Mouse (Mus musculus): ENCODE results near the gene Zfp780b. TPM values are rescaled to one million over a fixed set of nuclear protein-coding genes. Genes with fewer than 3 reads are reported as not detected.
A peak's percentile ranks its signal among the peaks of the same experiment; 100 is the strongest.
"Not testable (repeated sequence)": the region's sequence is repeated elsewhere in the genome, so short reads cannot be mapped to it uniquely, and the experiment has no call there.

Zfp780b gene
- polyA plus RNA-seq (2015; fragmentation: Nextera tagmentation; extraction: Ambion mirVana), result 11.6 and 13.6 TPM in 2 replicates

DNA sequence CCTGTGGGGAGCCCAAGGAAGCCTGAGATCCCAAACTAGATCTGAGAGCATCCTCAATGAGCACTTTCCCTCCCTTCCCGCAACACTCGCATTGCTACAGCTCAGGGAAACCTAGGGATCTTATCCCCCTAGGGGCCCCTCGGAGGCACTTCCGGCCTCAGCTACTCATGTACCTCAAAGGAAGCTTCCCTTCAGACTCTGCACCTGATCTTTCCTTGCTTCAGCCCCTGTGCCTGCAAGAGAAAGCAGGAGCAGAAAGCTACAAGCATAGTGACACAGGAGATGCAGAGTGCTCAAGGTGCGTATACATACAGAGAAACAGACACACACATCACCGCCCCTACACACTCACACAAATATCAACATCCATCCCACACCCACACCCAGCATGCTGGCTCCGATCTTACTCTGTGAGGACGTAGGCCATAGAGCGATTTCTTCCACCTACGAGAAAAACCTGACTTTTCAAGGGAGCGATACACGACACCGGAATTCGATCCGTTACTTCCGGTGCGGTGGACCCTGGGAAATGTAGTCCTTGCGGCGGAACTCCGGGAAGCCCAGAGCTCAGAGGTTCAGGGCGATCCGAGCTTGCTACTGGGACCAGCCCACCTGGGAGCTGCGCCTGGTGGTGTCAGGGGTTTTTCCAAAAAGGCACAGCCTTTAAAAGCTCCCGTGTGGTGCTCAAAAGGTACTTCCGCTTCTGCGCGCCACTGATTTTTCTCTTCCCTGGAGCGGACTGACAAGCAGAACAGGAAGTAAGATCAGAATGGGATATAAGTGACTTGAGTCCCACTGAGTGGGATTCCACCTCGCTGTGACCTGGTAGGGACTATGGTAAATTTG, at the start of gene Zfp780b:
Gene Zfp780b, minus strand, starts transcription at position 489 of the 846 bp plus-strand sequence.
- ATAC-seq, result peak; percentile 94
- no peaks in the 10 kb centered on the region for H3K27me3 ChIP-seq (replicated peaks; ENCODE audit: control insufficient read depth, insufficient read depth, low read length)
- WGBS, result under 1% methylated on average over 29 of the region's 29 CpGs
- peak within 1 kb of the TSS; percentile 86 for H3K27ac ChIP-seq (ENCODE audit: low read length)
- H3K4me3 ChIP-seq (ENCODE audit: low read length), result peak within 1 kb of the TSS; percentile 78
- H3K9ac ChIP-seq (ENCODE audit: low read depth, low read length), result peak within 1 kb of the TSS; percentile 85
- peaks cover 18% of the 10 kb centered on the region for H3K9me3 ChIP-seq (ENCODE audit: control insufficient read depth, low read length)
- H3K4me2 ChIP-seq (ENCODE audit: low read depth, low read length), result peak within 1 kb of the TSS; percentile 87
- peaks cover 5% of the 10 kb centered on the region for H3K4me1 ChIP-seq (ENCODE audit: control insufficient read depth, insufficient read depth, low read length)
- H3K36me3 ChIP-seq (ENCODE audit: control insufficient read depth, insufficient read depth, low read length), result no peaks in the 10 kb centered on the region

GRCm38 (mm10) chr7:28014445-28014810, 35.5 kb upstream of the Zfp780b start:
- Histone ChIP-seq H3K4me1 (ENCODE audit: control insufficient read depth, insufficient read depth, low read length) (0 out of 2 replicates have a peak, but pooled peaks cover 2% of the 10 kb centered on the region), H3K27me3 (replicated peaks; ENCODE audit: control insufficient read depth, insufficient read depth, low read length) (no peaks in the 10 kb centered on the region), H3K4me3 (ENCODE audit: low read length) (peak overlapping the region; percentile 64), H3K4me2 (ENCODE audit: low read depth, low read length) (peak overlapping the region; percentile 78), H3K36me3 (ENCODE audit: control insufficient read depth, insufficient read depth, low read length) (peaks cover 2% of the 10 kb centered on the region; the same call in 1 of the 2 replicates), H3K27ac (ENCODE audit: low read length) (no peak overlapping the region), H3K9ac (ENCODE audit: low read depth, low read length) (peak overlapping the region; percentile 76), H3K9me3 (ENCODE audit: control insufficient read depth, low read length) (no peaks in the 10 kb centered on the region)
- ATAC-seq, result peak; percentile 42
- WGBS, result 21% methylated on average over 7 of the region's 7 CpGs

DNA sequence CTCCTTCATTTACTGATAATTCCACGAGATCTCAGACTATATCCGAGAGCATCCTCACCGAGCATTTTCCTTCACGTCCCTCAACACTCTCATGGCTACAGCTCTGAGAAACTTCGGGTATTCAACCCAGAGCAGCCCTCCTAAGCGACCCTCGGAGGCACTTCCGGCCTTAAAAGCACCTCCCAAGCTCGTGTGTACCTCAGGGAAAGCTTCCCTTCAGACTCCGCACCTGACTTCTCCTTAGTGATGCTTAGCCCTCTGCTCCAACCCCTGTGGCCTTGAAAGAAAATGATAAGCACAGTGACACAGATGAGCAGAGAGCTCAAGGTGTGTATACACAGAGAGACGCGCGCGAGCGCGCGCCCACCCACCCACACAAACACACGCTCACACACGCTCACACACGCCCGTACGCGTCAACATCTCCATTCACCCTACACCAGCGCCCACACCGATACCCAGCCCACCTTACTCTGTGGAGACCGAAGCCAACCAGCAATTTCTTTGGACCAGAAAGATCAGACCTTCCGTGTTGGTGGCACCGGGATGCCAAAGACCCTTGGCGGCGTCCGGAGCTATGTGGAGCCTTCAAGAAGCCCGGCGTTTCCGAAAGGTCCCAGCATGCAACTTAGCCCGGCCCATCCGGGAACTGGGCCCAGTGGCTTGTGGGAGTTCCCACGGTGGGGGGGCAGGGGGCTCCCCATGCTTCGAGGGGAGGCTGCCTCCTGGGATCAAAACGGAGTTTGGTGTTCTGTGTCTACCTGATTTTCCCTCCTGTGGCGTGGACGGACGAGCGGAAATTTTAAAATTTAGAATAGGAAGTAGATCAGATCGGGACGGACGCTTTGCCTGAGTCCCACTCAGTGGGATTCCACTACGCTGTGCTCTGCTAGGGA, 34.8 kb upstream of the Zfp780b start, which contains the start of gene Zfp850:
Gene Zfp850, minus strand, starts transcription at position 567 of the 896 bp plus-strand sequence.
- Histone ChIP-seq H3K4me1 (ENCODE audit: control insufficient read depth, insufficient read depth, low read length) (0 out of 2 replicates have a peak, but pooled peaks cover 2% of the 10 kb centered on the region), H3K4me2 (ENCODE audit: low read depth, low read length) (peak within 1 kb of the TSS; percentile 78), H3K36me3 (ENCODE audit: control insufficient read depth, insufficient read depth, low read length) (peaks cover 2% of the 10 kb centered on the region; the same call in 1 of the 2 replicates), H3K27ac (ENCODE audit: low read length) (no peak within 1 kb of the TSS), H3K4me3 (ENCODE audit: low read length) (peak within 1 kb of the TSS; percentile 64), H3K27me3 (replicated peaks; ENCODE audit: control insufficient read depth, insufficient read depth, low read length) (no peaks in the 10 kb centered on the region), H3K9me3 (ENCODE audit: control insufficient read depth, low read length) (no peaks in the 10 kb centered on the region), H3K9ac (ENCODE audit: low read depth, low read length) (peak within 1 kb of the TSS; percentile 76)
- peak; percentile 99 for ATAC-seq
- WGBS, result under 1% methylated on average over 47 of the region's 47 CpGs

DNA sequence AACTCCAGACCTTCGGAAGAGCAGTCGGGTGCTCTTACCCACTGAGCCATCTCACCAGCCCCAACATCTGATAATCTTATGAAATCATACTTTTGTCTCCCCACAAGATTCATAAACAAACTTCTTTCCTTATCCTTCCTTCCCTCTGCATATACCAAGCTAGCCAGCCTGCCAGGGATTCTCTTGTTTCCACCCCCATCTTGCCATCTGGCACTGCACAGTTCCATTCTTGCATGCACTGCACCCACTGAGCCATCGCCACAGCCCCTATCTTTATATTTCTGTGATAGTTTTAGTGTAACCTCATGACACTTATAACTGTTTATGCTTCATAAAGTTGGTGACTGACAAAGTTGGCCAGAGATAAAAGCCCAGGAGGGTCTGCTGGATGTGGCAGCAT, 31.3 kb upstream of the Zfp780b start:
- H3K27ac ChIP-seq (ENCODE audit: low read length), result no peak overlapping the region
- WGBS, result 93% methylated on average over 3 of the region's 3 CpGs
- no peaks in the 10 kb centered on the region for H3K27me3 ChIP-seq (replicated peaks; ENCODE audit: control insufficient read depth, insufficient read depth, low read length)
- no peak overlapping the region for H3K9ac ChIP-seq (ENCODE audit: low read depth, low read length)
- ATAC-seq, result no peak
- H3K4me3 ChIP-seq (ENCODE audit: low read length), result no peak overlapping the region
- no peaks in the 10 kb centered on the region for H3K9me3 ChIP-seq (ENCODE audit: control insufficient read depth, low read length)
- peaks cover 2% of the 10 kb centered on the region; the same call in 1 of the 2 replicates for H3K36me3 ChIP-seq (ENCODE audit: control insufficient read depth, insufficient read depth, low read length)
- 0 out of 2 replicates have a peak, but pooled peaks cover 2% of the 10 kb centered on the region for H3K4me1 ChIP-seq (ENCODE audit: control insufficient read depth, insufficient read depth, low read length)
- H3K4me2 ChIP-seq (ENCODE audit: low read depth, low read length), result no peak overlapping the region

- Histone ChIP-seq H3K4me2 (ENCODE audit: low read depth, low read length) (no peak overlapping the region), H3K36me3 (ENCODE audit: control insufficient read depth, insufficient read depth, low read length) (peaks cover 7% of the 10 kb centered on the region), H3K9me3 (ENCODE audit: control insufficient read depth, low read length) (peaks cover 32% of the 10 kb centered on the region), H3K27me3 (replicated peaks; ENCODE audit: control insufficient read depth, insufficient read depth, low read length) (no peaks in the 10 kb centered on the region), H3K4me1 (ENCODE audit: control insufficient read depth, insufficient read depth, low read length) (peaks cover 5% of the 10 kb centered on the region), H3K4me3 (ENCODE audit: low read length) (no peak overlapping the region), H3K27ac (ENCODE audit: low read length) (no peak overlapping the region), H3K9ac (ENCODE audit: low read depth, low read length) (no peak overlapping the region)
- WGBS, result 81% methylated on average over 2 of the region's 2 CpGs
- no peak for ATAC-seq
Observed at GRCm38 (mm10) chr7:27982197-27982596, 3.2 kb upstream of the Zfp780b start.

DNA sequence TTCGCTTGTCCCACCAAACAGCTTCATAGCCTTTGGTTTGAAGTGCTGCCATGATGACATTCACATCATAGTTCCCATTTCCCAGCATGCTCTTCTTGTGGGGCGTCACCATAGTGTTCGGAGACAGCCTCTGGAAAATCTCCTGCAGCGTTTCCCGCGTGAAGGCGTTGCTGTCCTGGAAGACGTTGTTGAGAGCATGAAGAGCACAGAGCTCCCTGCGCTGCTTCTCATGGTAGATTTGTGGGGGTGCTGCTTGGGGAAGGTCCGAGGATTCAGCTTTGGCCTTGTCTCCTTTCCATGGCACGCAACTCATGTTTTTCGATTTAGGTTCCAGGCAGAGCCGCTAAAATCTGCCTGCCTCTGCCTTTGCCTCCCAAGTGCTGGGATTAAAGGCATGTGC, 29.5 kb downstream of the Zfp780b start:
- not testable (repeated sequence) for H3K4me1 ChIP-seq (ENCODE audit: control insufficient read depth, insufficient read depth, low read length); H3K4me2 ChIP-seq (ENCODE audit: low read depth, low read length); H3K27ac ChIP-seq (ENCODE audit: low read length); ATAC-seq; H3K36me3 ChIP-seq (ENCODE audit: control insufficient read depth, insufficient read depth, low read length); H3K27me3 ChIP-seq (replicated peaks; ENCODE audit: control insufficient read depth, insufficient read depth, low read length); H3K9me3 ChIP-seq (ENCODE audit: control insufficient read depth, low read length); H3K9ac ChIP-seq (ENCODE audit: low read depth, low read length); H3K4me3 ChIP-seq (ENCODE audit: low read length)
- WGBS, result 94% methylated on average over 13 of the region's 13 CpGs

GRCm38 (mm10) chr7:27941869-27942268, 37.1 kb downstream of the Zfp780b start:
- not testable (repeated sequence) for H3K27ac ChIP-seq (ENCODE audit: low read length); H3K9me3 ChIP-seq (ENCODE audit: control insufficient read depth, low read length); ATAC-seq; H3K27me3 ChIP-seq (replicated peaks; ENCODE audit: control insufficient read depth, insufficient read depth, low read length); H3K4me2 ChIP-seq (ENCODE audit: low read depth, low read length); H3K4me3 ChIP-seq (ENCODE audit: low read length); H3K36me3 ChIP-seq (ENCODE audit: control insufficient read depth, insufficient read depth, low read length); H3K4me1 ChIP-seq (ENCODE audit: control insufficient read depth, insufficient read depth, low read length); H3K9ac ChIP-seq (ENCODE audit: low read depth, low read length)
- WGBS, result 50% methylated on average over 5 of the region's 7 CpGs

DNA sequence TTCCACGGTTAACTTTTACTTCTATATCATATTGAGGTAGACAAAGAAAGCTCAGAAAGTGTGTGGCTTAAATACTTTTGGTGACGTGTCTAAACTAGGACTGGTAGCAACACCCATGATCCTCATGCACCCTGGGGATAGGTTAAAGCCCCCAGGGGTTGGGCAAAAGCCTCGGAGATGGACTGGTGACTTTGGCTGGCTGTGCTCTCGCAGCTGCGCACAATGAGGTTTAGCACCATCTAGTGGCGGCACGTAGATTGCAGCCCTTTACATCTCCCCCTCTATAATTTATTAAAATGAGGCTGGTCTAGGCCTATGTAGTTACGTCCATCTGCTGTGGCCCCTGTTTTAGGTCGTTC, 45.2 kb downstream of the Zfp780b start:
- 9% methylated on average over 1 of the region's 9 CpGs for WGBS
- H3K36me3 ChIP-seq (ENCODE audit: control insufficient read depth, insufficient read depth, low read length); H3K27me3 ChIP-seq (replicated peaks; ENCODE audit: control insufficient read depth, insufficient read depth, low read length); H3K9me3 ChIP-seq (ENCODE audit: control insufficient read depth, low read length); H3K27ac ChIP-seq (ENCODE audit: low read length); H3K4me1 ChIP-seq (ENCODE audit: control insufficient read depth, insufficient read depth, low read length): not testable (repeated sequence)
- peak overlapping the region; percentile 32 for H3K4me3 ChIP-seq (ENCODE audit: low read length)
- H3K9ac ChIP-seq (ENCODE audit: low read depth, low read length), result peak overlapping the region; percentile 51; the same call in 1 of the 2 replicates
- ATAC-seq, result peak; percentile 61; the same call in 1 of the 2 replicates
- H3K4me2 ChIP-seq (ENCODE audit: low read depth, low read length), result peak overlapping the region; percentile 48
